Mouse (Mus musculus): ENCODE results near the gene Oxtr. TPM values are rescaled to one million over a fixed set of nuclear protein-coding genes. Genes with fewer than 3 reads are reported as not detected.

Oxtr gene
- polyA plus RNA-seq, 1 experiment from 2014 or later: 0.24 TPM

- H3K27ac ChIP-seq (ENCODE audit: low read length): no peak overlapping the region
- H3K4me1 ChIP-seq (ENCODE audit: control insufficient read depth, insufficient read depth, low read length): no peaks in the 10 kb centered on the region
- H3K4me2 ChIP-seq (ENCODE audit: low read depth, low read length): no peak overlapping the region
- no peaks in the 10 kb centered on the region for H3K36me3 ChIP-seq (ENCODE audit: control insufficient read depth, insufficient read depth, low read length)
- H3K4me3 ChIP-seq (ENCODE audit: low read length): no peak overlapping the region
- no peak for ATAC-seq
- 84% methylated on average over 3 of the region's 3 CpGs for WGBS
- H3K27me3 ChIP-seq (replicated peaks; ENCODE audit: control insufficient read depth, insufficient read depth, low read length): no peaks in the 10 kb centered on the region
- H3K9me3 ChIP-seq (ENCODE audit: control insufficient read depth, low read length): no peaks in the 10 kb centered on the region
- H3K9ac ChIP-seq (ENCODE audit: low read depth, low read length): no peak overlapping the region
Observed at GRCm38 (mm10) chr6:112465441-112465840, 24.3 kb downstream of the Oxtr start.

GRCm38 (mm10) chr6:112463331-112463730 is 26.4 kb downstream of the Oxtr start:
- Histone ChIP-seq H3K4me2 (ENCODE audit: low read depth, low read length) (no peak overlapping the region), H3K36me3 (ENCODE audit: control insufficient read depth, insufficient read depth, low read length) (no peaks in the 10 kb centered on the region), H3K27me3 (replicated peaks; ENCODE audit: control insufficient read depth, insufficient read depth, low read length) (no peaks in the 10 kb centered on the region), H3K4me1 (ENCODE audit: control insufficient read depth, insufficient read depth, low read length) (0 out of 2 replicates have a peak, but pooled peaks cover 4% of the 10 kb centered on the region), H3K9ac (ENCODE audit: low read depth, low read length) (no peak overlapping the region), H3K4me3 (ENCODE audit: low read length) (no peak overlapping the region), H3K27ac (ENCODE audit: low read length) (no peak overlapping the region), H3K9me3 (ENCODE audit: control insufficient read depth, low read length) (no peaks in the 10 kb centered on the region)
- WGBS: 87% methylated on average over 6 of the region's 6 CpGs
- ATAC-seq: no peak

- Histone ChIP-seq H3K4me3 (ENCODE audit: low read length) (no peak overlapping the region), H3K4me1 (ENCODE audit: control insufficient read depth, insufficient read depth, low read length) (0 out of 2 replicates have a peak, but pooled peaks cover 4% of the 10 kb centered on the region), H3K9me3 (ENCODE audit: control insufficient read depth, low read length) (no peaks in the 10 kb centered on the region), H3K9ac (ENCODE audit: low read depth, low read length) (no peak overlapping the region), H3K36me3 (ENCODE audit: control insufficient read depth, insufficient read depth, low read length) (no peaks in the 10 kb centered on the region), H3K27me3 (replicated peaks; ENCODE audit: control insufficient read depth, insufficient read depth, low read length) (no peaks in the 10 kb centered on the region), H3K27ac (ENCODE audit: low read length) (no peak overlapping the region), H3K4me2 (ENCODE audit: low read depth, low read length) (no peak overlapping the region)
- 92% methylated on average over 5 of the region's 5 CpGs for WGBS
- ATAC-seq: no peak
Observed at GRCm38 (mm10) chr6:112461459-112461858, 28.3 kb downstream of the Oxtr start.

- no peak within 1 kb of the TSS for H3K27ac ChIP-seq (ENCODE audit: low read length)
- no peaks in the 10 kb centered on the region for H3K27me3 ChIP-seq (replicated peaks; ENCODE audit: control insufficient read depth, insufficient read depth, low read length)
- no peak within 1 kb of the TSS for H3K4me3 ChIP-seq (ENCODE audit: low read length)
- 43% methylated on average over 12 of the region's 12 CpGs for WGBS
- H3K9me3 ChIP-seq (ENCODE audit: control insufficient read depth, low read length): no peaks in the 10 kb centered on the region
- H3K36me3 ChIP-seq (ENCODE audit: control insufficient read depth, insufficient read depth, low read length): no peaks in the 10 kb centered on the region
- no peak within 1 kb of the TSS for H3K9ac ChIP-seq (ENCODE audit: low read depth, low read length)
- ATAC-seq: peak; percentile 56; the same call in 1 of the 2 replicates
- H3K4me1 ChIP-seq (ENCODE audit: control insufficient read depth, insufficient read depth, low read length): 0 out of 2 replicates have a peak, but pooled peaks cover 4% of the 10 kb centered on the region
- H3K4me2 ChIP-seq (ENCODE audit: low read depth, low read length): no peak within 1 kb of the TSS
Observed at GRCm38 (mm10) chr6:112459341-112459749, 30.4 kb downstream of the Oxtr start, which contains the start of gene Cav3. TSS of gene Cav3 (plus strand) at chr6:112459505.

GRCm38 (mm10) chr6:112445675-112446074 is 44.1 kb downstream of the Oxtr start:
- H3K4me2 ChIP-seq (ENCODE audit: low read depth, low read length): no peak overlapping the region
- no peak overlapping the region for H3K4me3 ChIP-seq (ENCODE audit: low read length)
- H3K27me3 ChIP-seq (replicated peaks; ENCODE audit: control insufficient read depth, insufficient read depth, low read length): no peaks in the 10 kb centered on the region
- no peaks in the 10 kb centered on the region for H3K9me3 ChIP-seq (ENCODE audit: control insufficient read depth, low read length)
- no peaks in the 10 kb centered on the region for H3K4me1 ChIP-seq (ENCODE audit: control insufficient read depth, insufficient read depth, low read length)
- no peak overlapping the region for H3K27ac ChIP-seq (ENCODE audit: low read length)
- H3K36me3 ChIP-seq (ENCODE audit: control insufficient read depth, insufficient read depth, low read length): no peaks in the 10 kb centered on the region
- 85% methylated on average over 3 of the region's 3 CpGs for WGBS
- no peak for ATAC-seq
- H3K9ac ChIP-seq (ENCODE audit: low read depth, low read length): no peak overlapping the region

- Histone ChIP-seq H3K9ac (ENCODE audit: low read depth, low read length) (no peak overlapping the region), H3K27ac (ENCODE audit: low read length) (no peak overlapping the region), H3K36me3 (ENCODE audit: control insufficient read depth, insufficient read depth, low read length) (no peaks in the 10 kb centered on the region), H3K4me2 (ENCODE audit: low read depth, low read length) (no peak overlapping the region), H3K4me3 (ENCODE audit: low read length) (no peak overlapping the region), H3K9me3 (ENCODE audit: control insufficient read depth, low read length) (no peaks in the 10 kb centered on the region), H3K27me3 (replicated peaks; ENCODE audit: control insufficient read depth, insufficient read depth, low read length) (no peaks in the 10 kb centered on the region), H3K4me1 (ENCODE audit: control insufficient read depth, insufficient read depth, low read length) (no peaks in the 10 kb centered on the region)
- 67% methylated on average over 6 of the region's 6 CpGs for WGBS
- ATAC-seq: no peak
Observed at GRCm38 (mm10) chr6:112426018-112426732, 63.6 kb downstream of the Oxtr start.

GRCm38 (mm10) chr6:112423746-112424501 is 65.8 kb downstream of the Oxtr start:
- no peaks in the 10 kb centered on the region for H3K36me3 ChIP-seq (ENCODE audit: control insufficient read depth, insufficient read depth, low read length)
- 67% methylated on average over 8 of the region's 8 CpGs for WGBS
- H3K4me3 ChIP-seq (ENCODE audit: low read length): no peak overlapping the region
- no peak overlapping the region for H3K27ac ChIP-seq (ENCODE audit: low read length)
- H3K9ac ChIP-seq (ENCODE audit: low read depth, low read length): no peak overlapping the region
- no peak overlapping the region for H3K4me2 ChIP-seq (ENCODE audit: low read depth, low read length)
- H3K9me3 ChIP-seq (ENCODE audit: control insufficient read depth, low read length): no peaks in the 10 kb centered on the region
- ATAC-seq: peak; percentile 48; the same call in 1 of the 2 replicates
- no peaks in the 10 kb centered on the region for H3K4me1 ChIP-seq (ENCODE audit: control insufficient read depth, insufficient read depth, low read length)
- no peaks in the 10 kb centered on the region for H3K27me3 ChIP-seq (replicated peaks; ENCODE audit: control insufficient read depth, insufficient read depth, low read length)

Other genes starting within 250 kb of the Oxtr start
- 12.4 and 14.1 TPM in 2 replicates for gene Lmcd1, start 216.2 kb downstream of the Oxtr start, polyA plus RNA-seq (2015; fragmentation: Nextera tagmentation; extraction: Ambion mirVana)
- gene Ssu2, start 101.9 kb downstream of the Oxtr start, polyA plus RNA-seq (2015; fragmentation: Nextera tagmentation; extraction: Ambion mirVana): 2.7 and 3.5 TPM in 2 replicates
- gene Cav3, start 30.4 kb downstream of the Oxtr start, polyA plus RNA-seq (2015; fragmentation: Nextera tagmentation; extraction: Ambion mirVana): 1.7 and 1.9 TPM in 2 replicates
- 22.0 and 24.0 TPM in 2 replicates for gene Rad18, start 206.7 kb upstream of the Oxtr start, polyA plus RNA-seq (2015; fragmentation: Nextera tagmentation; extraction: Ambion mirVana)